Mouse (Mus musculus): Measurements from ENCODE around the gene Gm21679. TPM values are rescaled to one million over a fixed set of nuclear protein-coding genes. Genes with fewer than 3 reads are reported as not detected.
"Not testable (repeated sequence)": the region's sequence is repeated elsewhere in the genome, so short reads cannot be mapped to it uniquely, and the experiment has no call there.

Gm21679 gene
- polyA plus RNA-seq (2015; fragmentation: Nextera tagmentation; extraction: Ambion mirVana) = not detected in 2 replicates

DNA sequence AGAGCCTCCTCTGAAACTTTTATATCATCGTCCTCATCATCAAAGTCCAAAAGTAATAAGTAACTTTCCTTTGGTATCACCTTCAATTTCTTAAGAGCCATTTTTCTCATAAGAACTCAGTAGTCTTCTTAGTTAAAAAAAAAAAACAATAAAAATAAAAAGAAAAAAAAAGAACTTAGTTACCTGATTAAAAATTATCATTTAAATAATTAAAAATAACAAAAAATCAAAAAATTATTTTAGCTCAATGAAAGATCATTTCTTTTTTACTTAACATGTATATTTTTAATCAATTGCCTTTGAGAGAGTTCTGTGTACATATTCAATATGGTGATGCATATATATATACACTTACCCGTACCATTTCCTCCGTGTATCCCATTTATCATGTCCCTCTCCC, at the start of gene Gm21679:
Gm21679 (minus strand) TSS at position 101 of the 400 bp plus-strand sequence.
- H3K4me2 ChIP-seq (replicated peaks); H3K9me3 ChIP-seq; H3K9ac ChIP-seq; H3K27ac ChIP-seq; H3K4me3 ChIP-seq; H3K4me1 ChIP-seq; ATAC-seq (ENCODE audit: low FRiP score, low read depth); H3K27me3 ChIP-seq; H3K36me3 ChIP-seq: not testable (repeated sequence)
- WGBS = no CpG with 5 or more reads among the region's 3 CpGs
